Mouse (Mus musculus): ENCODE results near the gene Hapln4.

- TF ChIP-seq CTCF (IDR thresholded peaks at IDR 0.05; ENCODE audit: control insufficient read depth, insufficient read depth, low read length), result no peak
- no peak for TF ChIP-seq POLR2A (IDR thresholded peaks at IDR 0.05; ENCODE audit: borderline replicate concordance, control insufficient read depth, low read depth, low read length)
These were observed 9.5 kb downstream of the Hapln4 start for GRCm38 (mm10) chr8:70092786-70093185.

All from bone marrow, adult 2 months (tissue).